Mouse (Mus musculus) MEL (cell line): ENCODE results near the gene Adgrv1. TPM values are rescaled to one million over a fixed set of nuclear protein-coding genes. Genes with fewer than 3 reads are reported as not detected.

Experiments used
- DNase-seq: peaks from one replicate; pipeline ENCODE4 v3.0.0; 2011; ENCODE audit warnings: low read depth, low spot score
- H3K27ac ChIP-seq: 2 replicates; pipeline ENCODE4 v1.5.1; 2012; ENCODE audit warnings: low read depth, mild to moderate bottlenecking, control low read depth, low read length, moderate library complexity; ENCODE audit not compliant: control insufficient read depth
- H3K27me3 ChIP-seq, 2 experiments: fragments of 150-350 bp in 1 of 2; sonication (generic) in 1 of 2; 2 replicates each; pipeline ENCODE4 v1.6.1; 2012; ENCODE audit warnings: low read length in 2 of 2, mild to moderate bottlenecking in 2 of 2, improper control_type of control experiment in 1 of 2, moderate library complexity in 1 of 2; ENCODE audit not compliant: insufficient read depth in 2 of 2, control insufficient read depth in 1 of 2
- H3K36me3 ChIP-seq, 2 experiments: 2 replicates each; pipeline ENCODE4 v1.6.1; 2012 to 2014; ENCODE audit warnings: low read length in 2 of 2, improper control_type of control experiment in 1 of 2, inconsistent platforms in 1 of 2, mild to moderate bottlenecking in 1 of 2; ENCODE audit not compliant: insufficient read depth in 2 of 2, control insufficient read depth in 1 of 2
- H3K4me1 ChIP-seq, 2 experiments: fragments of 150-350 bp in 1 of 2; sonication (generic) in 1 of 2; 2 replicates each; pipeline ENCODE4 v1.6.1; 2012; ENCODE audit warnings: low read length in 2 of 2, improper control_type of control experiment in 1 of 2, mild to moderate bottlenecking in 1 of 2; ENCODE audit not compliant: insufficient read depth in 2 of 2, control insufficient read depth in 1 of 2
- H3K4me3 ChIP-seq, 2 experiments: fragments of 150-350 bp in 1 of 2; sonication (generic) in 1 of 2; 2 replicates each; pipeline ENCODE4 v1.5.1; 2012; ENCODE audit warnings: low read depth in 2 of 2, low read length in 2 of 2, mild to moderate bottlenecking in 2 of 2, moderate library complexity in 2 of 2, control low read depth in 1 of 2, improper control_type of control experiment in 1 of 2; ENCODE audit not compliant: control insufficient read depth in 1 of 2, insufficient read depth in 1 of 2
- H3K79me2 ChIP-seq: 2 replicates; pipeline ENCODE4 v1.6.1; 2012; ENCODE audit warnings: mild to moderate bottlenecking, low read length, moderate library complexity; ENCODE audit not compliant: control insufficient read depth, poor library complexity, insufficient read depth
- H3K9ac ChIP-seq: 2 replicates; pipeline ENCODE4 v1.6.1; 2012; ENCODE audit warnings: low read depth, mild to moderate bottlenecking, control low read depth, low read length, moderate library complexity; ENCODE audit not compliant: control insufficient read depth, poor library complexity, severe bottlenecking
- H3K9me3 ChIP-seq: fragments of 150-350 bp; sonication (generic); replicated peaks from 2 replicates; pipeline ENCODE4 v1.6.1; 2012; ENCODE audit warnings: mild to moderate bottlenecking, low read length, improper control_type of control experiment, moderate library complexity; ENCODE audit not compliant: insufficient read depth
- CHD1 ChIP-seq: IDR thresholded peaks from 2 replicates; pipeline ENCODE4 v1.6.1; 2012; ENCODE audit warnings: low read depth, mild to moderate bottlenecking, inconsistent platforms, low read length, improper control_type of control experiment
- CHD2 ChIP-seq: IDR thresholded peaks from 2 replicates; pipeline ENCODE4 v1.6.1; 2011; ENCODE audit warnings: low read length, improper control_type of control experiment
- CTCF ChIP-seq, 3 experiments: IDR thresholded peaks in 2 of 3; conservative IDR thresholded peaks in 1 of 3; 2 replicates each; pipeline ENCODE4 v1.5.1; 2011 to 2012; ENCODE audit warnings: low read length in 3 of 3, low read depth in 2 of 3, mild to moderate bottlenecking in 2 of 3, improper control_type of control experiment in 1 of 3, inconsistent platforms in 1 of 3, mixed read lengths in 1 of 3, moderate library complexity in 1 of 3; ENCODE audit not compliant: control insufficient read depth in 1 of 3, insufficient read depth in 1 of 3, poor library complexity in 1 of 3, severe bottlenecking in 1 of 3
- E2F4 ChIP-seq: IDR thresholded peaks from 2 replicates; pipeline ENCODE4 v1.6.1; 2011; ENCODE audit warnings: low read depth, low read length, improper control_type of control experiment, borderline replicate concordance
- ELF1 ChIP-seq: IDR thresholded peaks from 2 replicates; pipeline ENCODE4 v1.6.1; 2014; ENCODE audit warnings: low read depth, mild to moderate bottlenecking, inconsistent platforms, low read length, improper control_type of control experiment, moderate library complexity
- EP300 ChIP-seq, 2 experiments: IDR thresholded peaks; 2 replicates each; pipeline ENCODE4 v1.6.1; 2011; ENCODE audit warnings: improper control_type of control experiment in 2 of 2, low read length in 2 of 2, low read depth in 1 of 2, mild to moderate bottlenecking in 1 of 2
- ETS1 ChIP-seq: IDR thresholded peaks from 2 replicates; pipeline ENCODE4 v1.6.1; 2012; ENCODE audit warnings: low read depth, mild to moderate bottlenecking, inconsistent platforms, low read length, improper control_type of control experiment, moderate library complexity
- HCFC1 ChIP-seq: IDR thresholded peaks from 2 replicates; pipeline ENCODE4 v1.6.1; 2012; ENCODE audit warnings: low read depth, mild to moderate bottlenecking, inconsistent platforms, low read length, improper control_type of control experiment, moderate library complexity
- JUND ChIP-seq: IDR thresholded peaks from 2 replicates; pipeline ENCODE4 v1.6.1; 2011; ENCODE audit warnings: low read depth, mild to moderate bottlenecking, improper control_type of control experiment, low read length
- MAX ChIP-seq: IDR thresholded peaks from 2 replicates; pipeline ENCODE4 v1.6.1; 2011; ENCODE audit warnings: low read length, improper control_type of control experiment
- MAZ ChIP-seq: IDR thresholded peaks from 2 replicates; pipeline ENCODE4 v1.6.1; 2012; ENCODE audit warnings: low read depth, mild to moderate bottlenecking, inconsistent platforms, low read length, improper control_type of control experiment
- MXI1 ChIP-seq: IDR thresholded peaks from 2 replicates; pipeline ENCODE4 v1.6.1; 2011; ENCODE audit warnings: mild to moderate bottlenecking, low read depth, low read length, improper control_type of control experiment
- NELFE ChIP-seq: IDR thresholded peaks from 2 replicates; pipeline ENCODE4 v1.6.1; 2011; ENCODE audit warnings: low read depth, low read length, improper control_type of control experiment
- POLR2A ChIP-seq, 2 experiments: IDR thresholded peaks; 2 replicates each; pipeline ENCODE4 v1.6.1; 2011 to 2012; ENCODE audit warnings: low read length in 2 of 2, mild to moderate bottlenecking in 2 of 2, control low read depth in 1 of 2, improper control_type of control experiment in 1 of 2, low read depth in 1 of 2, moderate library complexity in 1 of 2; ENCODE audit not compliant: control insufficient read depth in 1 of 2, insufficient read depth in 1 of 2, poor library complexity in 1 of 2
- POLR2AphosphoS2 ChIP-seq: IDR thresholded peaks from 2 replicates; pipeline ENCODE4 v1.6.1; 2011; ENCODE audit warnings: low read length, improper control_type of control experiment
- POLR2AphosphoS5 ChIP-seq: IDR thresholded peaks from 2 replicates; pipeline ENCODE4 v1.6.1; 2012; ENCODE audit warnings: low read depth, borderline replicate concordance, mild to moderate bottlenecking, inconsistent platforms, low read length, moderate library complexity, mixed read lengths
- RAD21 ChIP-seq: IDR thresholded peaks from 2 replicates; pipeline ENCODE4 v1.6.1; 2011; ENCODE audit warnings: mild to moderate bottlenecking, low read depth, low read length, improper control_type of control experiment
- RCOR1 ChIP-seq: IDR thresholded peaks from 2 replicates; pipeline ENCODE4 v1.6.1; 2012; ENCODE audit warnings: low read depth, mild to moderate bottlenecking, inconsistent platforms, low read length, improper control_type of control experiment
- SMC3 ChIP-seq: IDR thresholded peaks from 2 replicates; pipeline ENCODE4 v1.6.1; 2011; ENCODE audit warnings: low read depth, low read length, improper control_type of control experiment
- TAL1 ChIP-seq: IDR thresholded peaks from 2 replicates; pipeline ENCODE4 v1.6.1; 2012; ENCODE audit warnings: mild to moderate bottlenecking, inconsistent platforms, low read length, moderate library complexity, mixed read lengths
- TCF12 ChIP-seq: IDR thresholded peaks from 2 replicates; pipeline ENCODE4 v1.6.1; 2014; ENCODE audit warnings: low read depth, mild to moderate bottlenecking, inconsistent platforms, low read length, improper control_type of control experiment, moderate library complexity
- USF2 ChIP-seq, 2 experiments: IDR thresholded peaks; 2 replicates each; pipeline ENCODE4 v1.6.1; 2011 to 2012; ENCODE audit warnings: improper control_type of control experiment in 2 of 2, low read length in 2 of 2, borderline replicate concordance in 1 of 2, inconsistent platforms in 1 of 2, low read depth in 1 of 2, mild to moderate bottlenecking in 1 of 2; ENCODE audit not compliant: insufficient read depth in 1 of 2
- ZKSCAN1 ChIP-seq: IDR thresholded peaks from 2 replicates; pipeline ENCODE4 v1.6.1; 2012; ENCODE audit warnings: low read depth, mild to moderate bottlenecking, inconsistent platforms, low read length, improper control_type of control experiment, moderate library complexity
- ZMIZ1 ChIP-seq: IDR thresholded peaks from 2 replicates; pipeline ENCODE4 v1.6.1; 2012; ENCODE audit warnings: low read depth, mild to moderate bottlenecking, inconsistent platforms, low read length, improper control_type of control experiment, moderate library complexity
- polyA plus RNA-seq, 2 experiments: library from polyadenylated mRNA; stranded (reverse) in 1 of 2; unstranded in 1 of 2; fragments of >175 nt in 1 of 2; fragments of >200 nt in 1 of 2; gene quantifications; 2 replicates each; pipeline versions ENCODE4 v1.2.1 to v1.2.4; 2012; ENCODE audit warnings: low replicate concordance in 2 of 2, low read depth in 1 of 2; ENCODE audit not compliant: insufficient read length in 2 of 2, insufficient read depth in 1 of 2, missing spikeins in 1 of 2
- total RNA-seq: library from RNA; depleted of rRNA; stranded (reverse); fragments of 300-350 nt; gene quantifications from 2 replicates; pipeline ENCODE4 v1.2.3, GENCODE M21; 2012

Gene Adgrv1
- total and polyA plus RNA-seq, 3 experiments, result 5.6 to 5.8 TPM; not detected in 1

DNA sequence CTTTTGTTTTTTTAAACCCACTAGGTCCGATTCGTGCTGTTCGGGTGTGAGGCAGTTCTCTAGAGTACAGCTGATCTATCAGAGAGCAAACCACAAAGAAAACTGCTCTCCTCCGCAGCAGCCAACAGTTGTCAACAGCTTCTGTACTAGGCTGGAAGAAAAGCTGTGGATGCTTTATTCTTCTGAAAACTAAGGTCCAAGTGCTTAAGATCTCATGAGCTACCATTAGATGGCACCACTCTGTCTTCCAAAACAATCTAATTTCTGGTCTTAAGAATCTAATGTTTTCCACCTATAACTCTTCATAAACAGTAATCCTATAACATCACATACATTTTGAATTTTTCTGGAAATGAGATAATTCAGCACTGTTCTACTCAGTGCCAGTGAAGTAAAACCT, 22.6 kb downstream of the Adgrv1 start:
- Histone ChIP-seq H3K36me3 (no peaks in the 10 kb centered on the region; a peak in 2 of 4 replicates), H3K79me2 (no peaks in the 10 kb centered on the region), H3K27me3 (no peaks in the 10 kb centered on the region), H3K4me1 (no peaks in the 10 kb centered on the region)
- TF ChIP-seq TAL1, result no peak
- TF ChIP-seq NELFE, result no peak
- TF ChIP-seq ELF1, result no peak
- peak; percentile 10; the same call in 1 of the 2 replicates for TF ChIP-seq RAD21
- no peak for TF ChIP-seq ZKSCAN1
- TF ChIP-seq CHD2, result no peak
- peak in 1 of 3 experiments; percentile 33; a peak in 1 of 6 replicates for TF ChIP-seq CTCF (IDR thresholded peaks at IDR 0.05 in 2 of 3, conservative IDR thresholded peaks at IDR 0.05 in 1 of 3; ENCODE audit: control insufficient read depth in 1 of 3, insufficient read depth in 1 of 3, low read depth in 2 of 3, low read length in 3 of 3, poor library complexity in 1 of 3, severe bottlenecking in 1 of 3)
- no peak for TF ChIP-seq CHD1
- no peak for TF ChIP-seq MAX
- no peak for TF ChIP-seq HCFC1
- peak; percentile 29 for TF ChIP-seq SMC3
- TF ChIP-seq, all 39 proteins: peak for 3
- no peak overlapping the region for H3K9ac ChIP-seq
- no peak for DNase-seq
- H3K27ac ChIP-seq, result no peak overlapping the region
- no peaks in the 10 kb centered on the region for H3K9me3 ChIP-seq
- H3K4me3 ChIP-seq, result no peak overlapping the region

DNA sequence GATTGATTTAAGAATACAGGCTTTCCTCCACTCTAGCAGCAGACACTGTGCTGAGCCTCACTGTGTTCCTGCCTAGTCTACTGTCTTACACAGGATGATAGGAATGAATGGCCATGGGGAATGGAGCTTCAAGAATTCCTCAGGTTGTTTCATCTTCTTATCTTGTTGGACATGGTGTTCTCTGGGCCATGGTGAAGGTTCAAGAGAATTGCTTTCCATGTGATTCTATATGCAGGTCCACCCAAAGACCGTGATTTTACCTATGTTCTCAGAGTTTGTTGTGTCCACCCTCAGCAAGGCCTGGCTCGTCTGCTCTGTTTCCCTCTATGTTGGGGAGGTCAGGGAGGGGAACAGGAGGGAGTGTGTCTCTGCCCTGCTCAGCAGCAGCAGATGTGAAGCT, 26.0 kb downstream of the Adgrv1 start:
- no peak overlapping the region for H3K27ac ChIP-seq
- H3K4me3 ChIP-seq, result no peak overlapping the region

DNA sequence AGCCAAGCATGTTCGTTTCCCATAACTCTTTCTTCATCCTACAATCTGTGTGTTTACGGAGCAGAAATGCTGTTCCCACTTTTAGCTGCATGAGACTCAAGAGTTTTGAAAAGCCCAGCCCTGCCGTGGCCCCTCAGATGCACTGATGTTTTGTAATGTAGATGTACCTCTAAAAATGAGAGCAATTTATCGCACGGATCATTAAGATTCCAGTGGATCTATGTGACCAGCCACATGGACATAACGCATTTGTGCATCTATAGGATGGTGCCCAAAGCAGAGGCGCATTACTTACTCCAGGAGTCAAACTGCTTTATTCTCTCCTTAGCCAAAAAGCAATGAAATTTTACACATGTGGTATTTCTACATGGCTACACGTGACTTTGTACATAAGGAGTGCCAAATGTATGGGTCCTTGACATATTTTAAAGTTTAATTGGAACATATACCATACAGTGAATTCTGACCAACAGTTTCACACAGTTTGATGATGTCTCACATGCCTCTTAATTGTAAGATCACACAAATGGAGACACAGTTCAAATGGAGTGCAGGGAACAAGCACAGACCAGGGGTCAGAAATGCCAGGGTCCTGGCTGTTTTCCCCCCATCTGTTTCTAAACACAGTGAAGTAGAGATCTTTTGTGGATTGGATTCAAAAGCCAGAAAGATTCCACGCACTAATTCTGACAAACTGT, 35.9 kb downstream of the Adgrv1 start:
- DNase-seq, result no peak
- no peak overlapping the region for H3K9ac ChIP-seq
- H3K36me3 ChIP-seq, result no peaks in the 10 kb centered on the region; a peak in 1 of 4 replicates
- H3K79me2 ChIP-seq, result no peaks in the 10 kb centered on the region
- H3K27me3 ChIP-seq, result no peaks in the 10 kb centered on the region
- H3K4me1 ChIP-seq, result no peaks in the 10 kb centered on the region
- no peak overlapping the region for H3K4me3 ChIP-seq
- H3K27ac ChIP-seq, result no peak overlapping the region
- no peaks in the 10 kb centered on the region for H3K9me3 ChIP-seq
- TF ChIP-seq POLR2A (IDR thresholded peaks at IDR 0.05; ENCODE audit: control insufficient read depth in 1 of 2, insufficient read depth in 1 of 2, low read depth in 1 of 2, low read length in 2 of 2, poor library complexity in 1 of 2) (no peak), TAL1 (no peak), SMC3 (no peak), ETS1 (no peak), CTCF (IDR thresholded peaks at IDR 0.05 in 2 of 3, conservative IDR thresholded peaks at IDR 0.05 in 1 of 3; ENCODE audit: control insufficient read depth in 1 of 3, insufficient read depth in 1 of 3, low read depth in 2 of 3, low read length in 3 of 3, poor library complexity in 1 of 3, severe bottlenecking in 1 of 3) (no peak), POLR2AphosphoS5 (no peak), EP300 (IDR thresholded peaks at IDR 0.05; ENCODE audit: low read depth in 1 of 2, low read length in 2 of 2) (no peak), E2F4 (no peak), USF2 (IDR thresholded peaks at IDR 0.05; ENCODE audit: borderline replicate concordance in 1 of 2, insufficient read depth in 1 of 2, low read depth in 1 of 2, low read length in 2 of 2) (no peak), HCFC1 (no peak), ZKSCAN1 (no peak), CHD1 (no peak), MAX (no peak), TCF12 (no peak), CHD2 (no peak), MXI1 (no peak), POLR2AphosphoS2 (no peak)

More for the DNA sequence above, 26.0 kb downstream of the Adgrv1 start:
- Histone ChIP-seq H3K9me3 (no peaks in the 10 kb centered on the region), H3K9ac (no peak overlapping the region), H3K79me2 (no peaks in the 10 kb centered on the region), H3K27me3 (no peaks in the 10 kb centered on the region), H3K36me3 (no peaks in the 10 kb centered on the region; a peak in 2 of 4 replicates), H3K4me1 (no peaks in the 10 kb centered on the region)
- TF ChIP-seq EP300 (IDR thresholded peaks at IDR 0.05; ENCODE audit: low read depth in 1 of 2, low read length in 2 of 2) (no peak), RCOR1 (no peak), CTCF (IDR thresholded peaks at IDR 0.05 in 2 of 3, conservative IDR thresholded peaks at IDR 0.05 in 1 of 3; ENCODE audit: control insufficient read depth in 1 of 3, insufficient read depth in 1 of 3, low read depth in 2 of 3, low read length in 3 of 3, poor library complexity in 1 of 3, severe bottlenecking in 1 of 3) (no peak), USF2 (IDR thresholded peaks at IDR 0.05; ENCODE audit: borderline replicate concordance in 1 of 2, insufficient read depth in 1 of 2, low read depth in 1 of 2, low read length in 2 of 2) (no peak), ZMIZ1 (no peak), MAZ (no peak), JUND (no peak), MAX (no peak), POLR2AphosphoS2 (no peak), CHD2 (no peak)
- DNase-seq, result no peak
